Mouse (Mus musculus) cerebellum, adult 2 months (tissue): ENCODE data around the gene Ppif.

Experiments used
- CTCF ChIP-seq: fragments of 200-500 bp; IDR thresholded peaks from 2 replicates; pipeline ENCODE4 v1.5.1; 2011; ENCODE audit warnings: low read depth, mild to moderate bottlenecking, control low read depth, low read length, moderate library complexity, borderline replicate concordance; ENCODE audit not compliant: insufficient read depth
- POLR2A ChIP-seq: fragments of 200-500 bp; IDR thresholded peaks from 2 replicates; pipeline ENCODE4 v1.6.1; 2011; ENCODE audit warnings: low read length, control low read depth, borderline replicate concordance; ENCODE audit not compliant: insufficient read depth

DNA sequence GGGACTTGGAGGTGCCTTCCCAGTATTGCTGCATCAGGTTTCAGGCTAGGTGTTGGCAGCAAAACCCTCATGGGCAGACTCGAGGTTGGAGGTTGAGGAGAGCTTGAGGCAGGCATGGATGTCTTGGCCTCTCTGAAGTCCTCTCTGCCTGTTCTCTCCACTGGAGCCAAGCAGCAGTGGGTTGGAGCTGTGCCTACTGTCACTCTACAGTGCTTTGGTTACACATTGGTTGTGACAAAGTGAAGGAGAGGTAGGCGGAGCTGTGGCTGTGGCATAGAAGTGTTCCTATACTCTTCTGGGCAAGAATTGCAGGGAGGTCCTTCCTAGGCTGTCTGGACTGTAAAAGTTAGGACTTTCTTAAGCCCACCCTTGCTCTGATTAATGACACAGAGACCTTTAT is 2.4 kb downstream of the Ppif start:
- TF ChIP-seq CTCF (no peak), POLR2A (no peak)
